Mouse (Mus musculus): ENCODE measurements around the gene Pou6f1.

Gene Pou6f1

DNA sequence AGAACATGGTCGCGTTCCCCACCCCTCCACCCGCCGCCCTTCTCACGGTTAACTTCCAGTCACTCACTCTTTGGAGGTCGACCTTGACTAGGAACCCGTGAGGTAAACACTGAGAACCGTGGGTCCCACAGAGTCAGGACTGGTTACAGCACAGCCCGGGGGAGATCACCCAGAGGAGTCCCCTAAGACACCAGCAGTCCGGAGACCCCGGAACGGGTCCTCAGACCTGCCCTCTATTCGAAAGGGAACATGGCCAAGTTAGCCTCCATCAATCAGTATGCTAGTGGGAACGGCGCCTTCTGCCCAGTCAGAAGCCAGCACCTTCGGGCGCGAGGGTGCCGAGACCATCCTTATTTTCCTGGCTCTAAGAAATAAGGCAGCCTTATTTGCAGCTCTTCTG, 16.4 kb upstream of the Pou6f1 start:
- DNase-seq = peak in 1 of 2 experiments; percentile 38

GRCm38 (mm10) chr15:100615825-100616220, 16.0 kb upstream of the Pou6f1 start:
- DNase-seq = peak; percentile 96 to 97

DNA sequence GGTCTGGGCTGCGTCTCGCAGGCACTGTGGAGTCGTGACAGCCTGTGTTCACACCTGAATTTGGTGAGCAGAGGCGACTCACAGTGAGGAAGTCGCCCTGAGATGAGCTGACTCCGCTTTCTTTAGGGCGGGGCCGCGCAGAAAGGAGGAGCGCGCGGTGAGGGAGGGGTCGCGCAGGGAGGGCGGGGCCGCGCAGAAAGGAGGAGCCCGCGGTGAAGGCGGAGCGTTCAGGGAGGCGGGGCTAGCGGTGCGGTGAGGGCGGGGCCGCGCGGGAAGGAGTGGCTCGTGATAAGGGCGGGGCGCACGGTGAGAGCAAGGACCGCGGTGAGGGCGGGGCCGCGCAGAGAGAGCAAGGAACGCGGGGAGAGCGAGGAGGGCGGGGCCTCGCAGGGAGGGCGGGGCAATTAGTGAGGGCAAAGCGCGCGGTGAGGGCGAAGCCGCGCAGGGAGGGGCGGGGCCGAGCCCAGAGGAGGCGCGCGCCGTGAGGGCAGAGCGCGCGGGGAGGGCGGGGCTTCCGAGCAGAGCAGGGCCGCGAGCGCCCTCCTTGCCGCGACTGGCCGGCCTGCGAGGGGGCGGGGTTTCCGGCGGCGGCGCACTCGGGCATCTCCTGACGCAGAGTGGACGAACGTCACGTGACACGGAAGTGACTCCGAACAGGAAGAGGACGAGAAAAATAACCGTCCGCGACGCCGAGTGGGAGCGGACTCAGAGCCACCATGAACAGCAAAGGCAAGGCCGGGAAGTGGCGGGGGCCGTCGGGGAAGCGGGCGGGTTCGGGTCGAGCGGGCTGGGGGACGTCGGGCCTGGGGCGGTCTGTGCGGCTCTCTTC, 15.4 kb upstream of the Pou6f1 start, which contains the start of gene Dazap2:
Gene Dazap2, plus strand, starts transcription at position 354 of the 829 bp plus-strand sequence.
- DNase-seq = peak; percentile 99

GRCm38 (mm10) chr15:100614218-100614995, 14.6 kb upstream of the Pou6f1 start:
- DNase-seq = peak in 1 of 2 experiments; percentile 28

DNA sequence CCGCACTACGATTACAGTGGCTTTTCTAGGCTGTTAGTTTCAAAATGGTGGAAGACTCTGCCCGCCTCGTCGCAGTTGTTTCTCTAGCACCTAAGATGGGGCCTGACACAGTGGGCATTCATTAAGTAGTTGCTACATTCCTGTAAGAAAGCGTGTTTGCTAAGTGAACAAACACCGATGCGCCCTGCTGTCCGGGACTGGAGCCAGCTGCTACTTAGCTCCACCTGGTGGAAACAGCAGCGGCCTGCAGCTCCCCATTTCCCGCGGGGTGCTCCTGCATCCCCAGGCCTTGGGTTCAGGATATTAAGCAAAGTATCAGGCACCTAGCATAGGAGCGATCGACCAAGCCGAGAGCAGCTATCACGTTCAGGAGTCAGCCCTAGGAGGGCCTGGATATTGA, 13.8 kb upstream of the Pou6f1 start:
- peak; percentile 79 for DNase-seq

DNA sequence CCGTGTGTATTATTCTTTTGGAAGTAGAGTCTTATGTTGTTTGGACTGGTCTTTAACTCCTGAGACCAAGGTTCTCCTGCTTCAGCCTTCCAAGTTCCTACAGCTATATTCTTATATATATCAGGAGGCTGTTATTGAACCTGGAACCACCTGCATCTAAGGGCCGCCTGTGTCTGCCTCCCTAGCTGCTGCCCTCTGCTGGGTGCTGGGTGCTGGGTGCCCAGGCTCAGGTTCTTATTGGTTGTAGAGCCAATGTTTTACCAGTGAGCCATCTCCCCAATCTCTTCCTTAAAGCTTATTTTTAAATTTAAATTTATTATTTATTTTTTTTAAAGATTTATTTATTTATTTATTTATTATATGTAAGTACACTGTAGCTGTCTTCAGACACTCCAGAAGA, 12.6 kb upstream of the Pou6f1 start:
- DNase-seq = peak; percentile 56 to 65

GRCm38 (mm10) chr15:100611951-100612350, 12.2 kb upstream of the Pou6f1 start:
- DNase-seq = no peak

DNA sequence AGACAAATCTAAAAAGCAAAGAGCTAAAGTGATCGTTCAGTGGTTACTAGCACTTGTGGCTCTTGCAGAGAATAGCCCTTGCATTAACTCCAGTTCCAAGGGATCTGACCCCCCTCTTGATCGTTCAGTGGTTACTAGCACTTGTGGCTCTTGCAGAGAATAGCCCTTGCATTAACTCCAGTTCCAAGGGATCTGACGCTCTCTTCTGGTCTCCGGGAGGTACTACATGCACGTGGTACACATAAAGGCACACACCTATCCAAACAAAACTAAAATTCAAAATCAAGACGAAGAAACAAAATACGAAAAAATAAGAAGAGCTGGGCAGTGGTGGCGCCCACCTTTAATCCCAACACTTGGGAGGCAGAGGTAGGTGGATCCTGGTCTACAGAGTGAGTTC, 6.9 kb upstream of the Pou6f1 start:
- peak in 1 of 2 experiments; percentile 46 for DNase-seq

DNA sequence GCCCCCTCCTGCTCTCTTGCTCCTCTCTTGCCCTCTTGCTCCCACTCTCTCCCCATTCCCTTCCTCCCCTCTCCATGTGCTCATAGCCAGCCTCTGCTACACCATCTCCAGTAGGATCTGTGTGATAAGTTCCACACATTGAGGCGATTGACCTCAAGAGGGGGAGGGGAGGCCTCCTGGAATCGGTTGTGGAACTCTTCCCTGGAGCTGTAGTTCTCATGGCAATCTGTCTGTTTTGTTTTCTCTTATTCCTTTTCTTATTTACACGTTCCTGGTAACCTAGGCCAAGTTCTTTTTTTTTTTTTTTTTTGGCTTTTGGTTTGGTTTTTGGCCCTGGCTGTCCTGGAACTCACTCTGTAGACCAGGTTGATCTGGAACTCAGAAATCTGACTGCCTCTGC, 1.9 kb upstream of the Pou6f1 start:
- peak in 1 of 2 experiments; percentile 27 for DNase-seq

GRCm38 (mm10) chr15:100600696-100601272, 1.0 kb upstream of the Pou6f1 start:
- peak; percentile 20 to 53 for DNase-seq

- DNase-seq = peak; percentile 78 to 90
Observed at GRCm38 (mm10) chr15:100600047-100600695, 387 bp upstream of the Pou6f1 start.

- DNase-seq = peak; percentile 68 to 77
Observed at GRCm38 (mm10) chr15:100598883-100599275, 905 bp downstream of the Pou6f1 start.

DNA sequence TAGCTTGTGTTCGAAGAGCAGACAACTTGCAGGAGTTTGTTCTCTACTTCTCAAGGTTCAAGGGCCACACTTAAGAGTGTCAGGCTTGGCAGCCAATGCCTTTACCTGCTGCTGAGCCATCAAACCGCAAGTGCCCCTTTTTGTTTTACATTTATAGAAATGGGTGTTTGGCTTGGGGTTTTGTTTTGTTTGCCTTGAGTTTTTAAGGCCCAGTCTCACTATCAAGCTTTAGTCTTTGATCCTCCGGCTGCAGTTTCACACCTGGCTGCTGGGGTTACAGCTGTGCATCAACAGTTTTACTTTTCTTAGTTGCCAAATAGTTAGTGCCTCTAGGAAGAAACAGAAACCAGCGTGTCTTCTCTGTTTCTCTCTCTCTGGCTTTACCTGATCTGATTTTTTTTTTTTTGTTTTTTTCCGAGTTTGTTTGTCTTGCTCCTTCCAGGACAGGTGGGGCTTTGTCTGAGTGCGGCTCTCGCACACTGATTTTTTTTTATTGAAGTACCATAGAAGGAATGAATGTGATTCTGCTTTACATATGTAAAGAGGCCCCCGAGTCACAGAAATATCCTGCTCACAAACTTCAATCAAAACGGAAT, 1.4 kb downstream of the Pou6f1 start:
- peak; percentile 40 to 64 for DNase-seq

DNA sequence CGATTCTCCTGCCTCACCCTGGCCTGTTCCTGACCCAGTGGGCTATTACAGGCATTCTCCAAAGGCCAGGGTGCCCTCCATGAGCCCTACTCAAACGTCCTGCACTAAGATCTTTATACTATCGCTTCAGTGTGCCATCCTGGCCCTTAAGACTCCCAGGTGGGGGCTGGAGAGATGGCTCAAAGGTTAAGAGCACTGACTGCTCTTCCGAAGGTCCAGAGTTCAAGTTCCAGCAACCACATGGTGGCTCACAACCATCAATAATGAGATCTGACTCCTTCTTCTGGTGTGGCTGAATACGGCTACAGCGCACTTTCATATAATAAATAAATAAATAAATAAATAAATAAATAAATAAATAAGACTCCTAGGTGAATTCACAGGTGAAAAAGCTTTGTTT, 7.0 kb downstream of the Pou6f1 start:
- peak; percentile 32 to 63 for DNase-seq

GRCm38 (mm10) chr15:100590436-100590835, 9.3 kb downstream of the Pou6f1 start:
- no peak for DNase-seq

GRCm38 (mm10) chr15:100588297-100588696, 11.5 kb downstream of the Pou6f1 start:
- peak in 1 of 2 experiments; percentile 29 for DNase-seq

GRCm38 (mm10) chr15:100587166-100587565, 12.6 kb downstream of the Pou6f1 start:
- peak; percentile 79 to 93 for DNase-seq

DNA sequence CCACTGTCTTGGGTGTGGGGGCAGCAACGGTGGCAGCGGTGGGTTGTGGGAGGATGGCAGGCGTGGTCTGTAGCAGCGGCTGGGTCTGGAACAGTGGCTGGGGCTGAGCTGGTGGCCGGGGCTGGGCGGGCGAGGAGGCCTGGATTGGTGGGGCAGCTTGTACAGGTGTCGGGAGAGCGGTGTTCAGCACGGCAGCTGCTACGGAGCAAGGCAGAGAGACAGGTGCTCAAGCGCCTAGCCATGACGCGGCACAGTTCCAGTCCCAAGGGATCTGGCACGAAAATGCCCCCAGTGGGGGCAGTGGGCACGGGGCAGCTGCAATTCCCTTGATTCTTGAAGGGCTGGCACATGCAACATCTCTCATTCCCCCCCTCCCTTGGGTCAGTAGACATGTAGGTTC, 13.9 kb downstream of the Pou6f1 start:
- DNase-seq = peak in 1 of 2 experiments; percentile 43

DNA sequence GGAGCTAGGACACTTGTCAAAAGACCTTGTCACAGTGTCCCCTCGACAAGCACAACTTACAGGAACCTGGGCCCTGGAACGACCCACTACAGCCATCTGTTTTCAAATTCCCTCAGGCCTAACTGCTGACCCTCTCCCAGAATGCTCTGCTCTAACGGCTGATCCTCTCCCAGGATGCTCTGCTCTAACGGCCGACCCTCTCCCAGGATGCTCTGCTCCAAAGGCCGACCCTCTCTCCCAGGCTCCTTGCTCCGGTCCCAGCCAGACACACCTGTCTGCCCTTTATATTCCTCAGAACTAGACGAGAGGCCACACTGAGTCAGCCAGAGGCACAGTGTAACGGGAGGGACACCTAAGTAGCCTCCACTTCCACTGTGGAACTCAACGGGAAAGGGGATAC, 19.7 kb downstream of the Pou6f1 start:
- DNase-seq = no peak

- no peak for DNase-seq
Observed at GRCm38 (mm10) chr15:100577972-100578371, 21.8 kb downstream of the Pou6f1 start.

DNA sequence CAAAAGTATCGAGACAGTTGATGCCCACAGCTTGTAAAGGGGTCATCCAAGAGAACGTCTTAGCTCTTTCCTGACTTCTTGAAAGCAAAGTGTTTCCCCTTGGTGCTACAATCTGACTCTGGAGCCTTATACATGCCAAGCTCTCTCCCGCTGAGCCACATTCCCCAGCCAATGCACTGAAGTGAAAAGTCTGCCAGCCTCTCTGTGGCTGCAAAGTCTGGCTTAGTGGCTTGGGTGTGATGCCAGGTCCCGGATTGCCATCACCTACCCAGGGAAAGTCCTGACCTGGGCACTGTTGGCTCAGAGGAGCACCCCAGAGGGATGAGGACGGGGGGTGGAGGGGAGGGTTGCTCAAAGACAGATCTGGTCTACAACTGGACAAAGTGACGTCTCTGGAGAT, 23.0 kb downstream of the Pou6f1 start:
- DNase-seq = peak in 1 of 2 experiments; percentile 49

DNA sequence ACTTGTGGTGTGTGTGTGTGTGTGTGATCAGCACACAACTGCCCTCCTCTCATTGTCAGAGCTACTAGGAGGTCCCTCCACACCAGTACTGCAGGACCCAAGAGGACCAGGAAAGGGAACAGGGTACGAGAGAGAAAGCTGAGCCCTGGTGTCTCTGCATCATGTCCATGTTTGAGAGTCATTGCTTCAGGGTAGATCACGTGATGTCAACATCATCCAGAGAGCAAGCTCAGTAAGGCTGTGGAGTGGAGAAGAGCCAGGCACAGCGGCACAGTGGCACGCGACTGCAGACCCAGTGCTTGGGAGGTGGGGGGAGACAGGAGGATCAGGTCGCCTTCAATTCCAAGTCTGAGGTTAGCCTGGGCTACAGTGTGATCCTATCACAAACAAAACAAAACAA, 23.4 kb downstream of the Pou6f1 start:
- no peak for DNase-seq
